Mouse (Mus musculus): ENCODE measurements around the gene Pomt2. TPM values are rescaled to one million over a fixed set of nuclear protein-coding genes. Genes with fewer than 3 reads are reported as not detected.

Gene Pomt2
- polyA plus RNA-seq (2012; rRNA removed): 18.9 and 20.1 TPM in 2 replicates

DNA sequence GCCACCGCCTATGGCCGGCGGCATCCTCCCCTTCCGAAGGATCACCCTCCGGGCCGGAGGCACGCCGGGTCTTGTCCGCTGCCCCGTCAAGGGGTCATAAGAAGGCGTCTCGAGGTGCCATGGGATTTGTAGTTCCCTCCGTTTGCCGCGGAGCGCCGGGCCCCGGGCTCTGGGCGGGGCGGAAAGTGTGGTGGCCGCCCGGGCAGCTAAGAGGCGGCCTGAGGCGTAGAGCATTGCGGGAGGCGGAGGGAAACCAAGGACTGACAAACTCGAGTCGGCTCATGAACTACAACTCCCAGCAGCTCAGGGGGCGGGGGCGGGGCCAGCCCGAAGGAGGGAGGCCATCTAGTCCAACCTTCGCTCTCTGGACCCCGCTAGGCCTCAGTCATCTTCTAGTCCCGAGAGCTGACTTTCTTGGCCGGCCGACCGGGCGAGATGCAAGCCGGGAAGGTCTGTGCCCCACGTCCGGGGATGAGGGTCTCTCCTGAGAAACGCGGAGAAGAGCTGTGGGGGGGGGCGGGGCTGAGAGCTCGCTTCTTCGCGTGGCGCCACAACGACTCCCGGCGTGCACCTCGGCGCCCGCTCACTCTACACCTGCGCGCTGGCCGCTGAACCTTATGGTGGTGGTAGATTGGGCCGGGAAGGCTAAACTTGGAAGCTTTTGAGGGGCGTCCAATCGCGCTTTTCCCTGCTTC lies at the start of gene Pomt2:
TSS of gene Pomt2 (minus strand) at position 574 of the 695 bp plus-strand sequence.

DNA sequence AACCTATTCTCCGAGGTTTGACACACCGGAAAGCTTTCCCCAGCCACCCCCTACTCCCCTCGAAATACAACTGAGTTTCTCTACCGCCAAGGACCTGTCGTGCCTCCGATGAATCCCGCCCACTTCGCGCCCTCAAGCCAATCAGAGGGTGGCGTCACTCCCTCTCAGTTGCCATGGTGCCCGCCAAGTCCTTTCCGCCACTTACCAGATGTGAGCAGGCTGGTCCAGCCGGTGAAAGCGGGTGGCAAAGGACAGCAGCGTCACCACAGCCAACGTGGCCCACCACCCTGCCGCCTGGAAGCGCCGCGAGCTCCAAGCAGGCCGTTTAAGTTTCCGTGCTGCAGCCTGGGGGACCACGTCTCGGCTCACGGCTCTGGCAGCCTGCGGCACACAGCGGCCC lies 802 bp downstream of the Pomt2 start, which contains the start of gene Gstz1:
TSS of gene Gstz1 (plus strand) at position 200 of the 400 bp plus-strand sequence.

DNA sequence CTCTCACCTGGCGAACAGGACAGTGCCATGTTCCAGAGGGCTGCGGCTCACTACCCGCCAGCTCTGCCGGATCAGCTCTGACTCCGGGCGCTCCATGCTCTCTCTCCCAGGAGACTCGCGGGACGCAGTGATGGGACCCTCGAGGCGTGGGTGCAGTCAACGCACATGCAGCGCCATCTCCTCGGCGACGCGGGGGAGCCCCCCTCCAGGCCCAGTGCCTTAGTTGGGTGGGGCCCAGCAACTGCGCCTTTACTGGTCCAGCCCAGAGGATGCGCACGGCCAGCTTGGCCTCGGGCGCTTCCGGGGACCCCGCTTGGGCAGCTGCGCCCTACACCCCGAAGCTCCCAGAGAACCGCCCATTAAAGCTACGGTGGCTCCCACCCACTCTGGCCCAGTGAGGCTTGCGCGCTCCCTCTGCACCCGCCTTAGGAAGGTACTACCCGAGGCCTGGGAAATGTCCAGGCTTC lies 45.6 kb downstream of the Pomt2 start, which contains the start of gene Ngb:
TSS of gene Ngb (minus strand) at position 375 of the 467 bp plus-strand sequence.

Other genes starting within 250 kb of the Pomt2 start
- 57.9 and 58.9 TPM in 2 replicates for gene Cipc, start 200.9 kb downstream of the Pomt2 start, polyA plus RNA-seq (2012; rRNA removed)
- 19.1 and 22.9 TPM in 2 replicates for gene Zdhhc22, start 157.5 kb downstream of the Pomt2 start, polyA plus RNA-seq (2012; rRNA removed)
- gene Tmem63c, start 126.6 kb downstream of the Pomt2 start, polyA plus RNA-seq (2012; rRNA removed): 28.4 and 28.9 TPM in 2 replicates
- gene Ngb, start 45.4 kb downstream of the Pomt2 start, polyA plus RNA-seq (2012; rRNA removed): 6.0 and 6.8 TPM in 2 replicates
- gene Gstz1, start 803 bp downstream of the Pomt2 start, polyA plus RNA-seq (2012; rRNA removed): 62.8 and 64.3 TPM in 2 replicates
- gene Samd15, start 51.8 kb upstream of the Pomt2 start, polyA plus RNA-seq (2012; rRNA removed): 1.7 and 2.4 TPM in 2 replicates
- gene Tmed8, start 52.5 kb upstream of the Pomt2 start, polyA plus RNA-seq (2012; rRNA removed): 16.0 and 16.5 TPM in 2 replicates
- gene Noxred1, start 90.8 kb upstream of the Pomt2 start, polyA plus RNA-seq (2012; rRNA removed): 2.2 and 2.9 TPM in 2 replicates
- gene Vipas39, start 118.3 kb upstream of the Pomt2 start, polyA plus RNA-seq (2012; rRNA removed): 65.6 and 66.4 TPM in 2 replicates
- gene Ahsa1, start 118.5 kb upstream of the Pomt2 start, polyA plus RNA-seq (2012; rRNA removed): 217 and 227 TPM in 2 replicates
- gene Ism2, start 151.7 kb upstream of the Pomt2 start, polyA plus RNA-seq (2012; rRNA removed): 0.65 and 1.0 TPM in 2 replicates
- 40.1 and 46.7 TPM in 2 replicates for gene Sptlc2, start 240.4 kb upstream of the Pomt2 start, polyA plus RNA-seq (2012; rRNA removed)